Mouse (Mus musculus) brain, embryonic 18.5 days (tissue): ENCODE measurements around the gene Exosc9.

ENCODE experiments used
- DNase-seq: peaks from one replicate; pipeline ENCODE4 v3.0.0-alpha.2; 2012; ENCODE audit warnings: low read depth, low spot score

Gene Exosc9

GRCm38 (mm10) chr3:36552406-36553047 lies at the start of gene Exosc9:
TSS of gene Exosc9 (plus strand) at chr3:36552606.
- DNase-seq: peak; percentile 80

- DNase-seq: no peak
Measured at GRCm38 (mm10) chr3:36505306-36505705, 47.1 kb upstream of the Exosc9 start.

GRCm38 (mm10) chr3:36505809-36506735 lies 46.3 kb upstream of the Exosc9 start:
- DNase-seq: no peak

GRCm38 (mm10) chr3:36511491-36511890 lies 40.9 kb upstream of the Exosc9 start:
- DNase-seq: no peak

GRCm38 (mm10) chr3:36516196-36516595 lies 36.2 kb upstream of the Exosc9 start:
- DNase-seq: no peak

GRCm38 (mm10) chr3:36521073-36522060 lies 31.0 kb upstream of the Exosc9 start, which contains the start of gene Gm11549:
TSS of gene Gm11549 (minus strand) at chr3:36521813.
- DNase-seq: no peak

GRCm38 (mm10) chr3:36522137-36522536 lies 30.3 kb upstream of the Exosc9 start:
- DNase-seq: no peak

GRCm38 (mm10) chr3:36524466-36524865 lies 27.9 kb upstream of the Exosc9 start:
- DNase-seq: no peak

- DNase-seq: no peak
Measured at GRCm38 (mm10) chr3:36530345-36530744, 22.1 kb upstream of the Exosc9 start.

- DNase-seq: no peak
Measured at GRCm38 (mm10) chr3:36530781-36531180, 21.6 kb upstream of the Exosc9 start.

GRCm38 (mm10) chr3:36531242-36531641 lies 21.2 kb upstream of the Exosc9 start:
- no peak for DNase-seq

GRCm38 (mm10) chr3:36531979-36532542 lies 20.3 kb upstream of the Exosc9 start:
- DNase-seq: no peak

- DNase-seq: no peak
Measured at GRCm38 (mm10) chr3:36532738-36533137, 19.7 kb upstream of the Exosc9 start.

- no peak for DNase-seq
Measured at GRCm38 (mm10) chr3:36533201-36533672, 19.2 kb upstream of the Exosc9 start.

- DNase-seq: no peak
Measured at GRCm38 (mm10) chr3:36536041-36536440, 16.4 kb upstream of the Exosc9 start.

- no peak for DNase-seq
Measured at GRCm38 (mm10) chr3:36537701-36538470, 14.5 kb upstream of the Exosc9 start.

GRCm38 (mm10) chr3:36540756-36541155 lies 11.7 kb upstream of the Exosc9 start:
- no peak for DNase-seq

GRCm38 (mm10) chr3:36541399-36541798 lies 11.0 kb upstream of the Exosc9 start:
- no peak for DNase-seq

GRCm38 (mm10) chr3:36544961-36545360 lies 7.4 kb upstream of the Exosc9 start:
- DNase-seq: no peak

GRCm38 (mm10) chr3:36551343-36551742 lies 1.1 kb upstream of the Exosc9 start:
- no peak for DNase-seq
